Mouse (Mus musculus) olfactory bulb, adult 2 months (tissue): ENCODE results near the gene Hlcs. TPM values are rescaled to one million over a fixed set of nuclear protein-coding genes. Genes with fewer than 3 reads are reported as not detected.

Experiments used
- H3K27ac ChIP-seq: fragments of 200-500 bp; 2 replicates; pipeline ENCODE4 v1.5.1; 2012; ENCODE audit warnings: low read depth, low read length; ENCODE audit not compliant: insufficient read depth
- H3K4me1 ChIP-seq: fragments of 200-500 bp; 2 replicates; pipeline ENCODE4 v1.6.1; 2012; ENCODE audit warnings: low read length; ENCODE audit not compliant: control insufficient read depth, insufficient read depth
- H3K4me3 ChIP-seq: fragments of 200-500 bp; 2 replicates; pipeline ENCODE4 v1.5.1; 2012; ENCODE audit warnings: mild to moderate bottlenecking, low read depth, low read length, moderate library complexity; ENCODE audit not compliant: insufficient read depth
- CTCF ChIP-seq: fragments of 200-500 bp; IDR thresholded peaks from 2 replicates; pipeline ENCODE4 v1.5.1; 2012; ENCODE audit warnings: low read depth, mild to moderate bottlenecking, low read length, moderate library complexity; ENCODE audit not compliant: insufficient read depth
- POLR2A ChIP-seq: fragments of 200-500 bp; IDR thresholded peaks from 2 replicates; pipeline ENCODE4 v1.6.1; 2012; ENCODE audit warnings: mild to moderate bottlenecking, low read depth, low read length, moderate library complexity; ENCODE audit not compliant: insufficient read depth
- WGBS: fragments of 180-500 bp; shearing (Covaris S2); methylation state at CpG from one replicate; pipeline ENCODE4 v1.1.7; 2018; 5-methylcytosine and 5-hydroxymethylcytosine counted together
- polyA plus RNA-seq: library from polyadenylated mRNA; stranded (reverse); fragments of >200 nt; gene quantifications from 2 replicates; pipeline ENCODE4 v1.2.4, GENCODE M21; 2012; ENCODE audit warnings: low replicate concordance; ENCODE audit not compliant: missing spikeins, insufficient read depth, insufficient read length

Hlcs gene
- polyA plus RNA-seq, 1 experiment: not detected

DNA sequence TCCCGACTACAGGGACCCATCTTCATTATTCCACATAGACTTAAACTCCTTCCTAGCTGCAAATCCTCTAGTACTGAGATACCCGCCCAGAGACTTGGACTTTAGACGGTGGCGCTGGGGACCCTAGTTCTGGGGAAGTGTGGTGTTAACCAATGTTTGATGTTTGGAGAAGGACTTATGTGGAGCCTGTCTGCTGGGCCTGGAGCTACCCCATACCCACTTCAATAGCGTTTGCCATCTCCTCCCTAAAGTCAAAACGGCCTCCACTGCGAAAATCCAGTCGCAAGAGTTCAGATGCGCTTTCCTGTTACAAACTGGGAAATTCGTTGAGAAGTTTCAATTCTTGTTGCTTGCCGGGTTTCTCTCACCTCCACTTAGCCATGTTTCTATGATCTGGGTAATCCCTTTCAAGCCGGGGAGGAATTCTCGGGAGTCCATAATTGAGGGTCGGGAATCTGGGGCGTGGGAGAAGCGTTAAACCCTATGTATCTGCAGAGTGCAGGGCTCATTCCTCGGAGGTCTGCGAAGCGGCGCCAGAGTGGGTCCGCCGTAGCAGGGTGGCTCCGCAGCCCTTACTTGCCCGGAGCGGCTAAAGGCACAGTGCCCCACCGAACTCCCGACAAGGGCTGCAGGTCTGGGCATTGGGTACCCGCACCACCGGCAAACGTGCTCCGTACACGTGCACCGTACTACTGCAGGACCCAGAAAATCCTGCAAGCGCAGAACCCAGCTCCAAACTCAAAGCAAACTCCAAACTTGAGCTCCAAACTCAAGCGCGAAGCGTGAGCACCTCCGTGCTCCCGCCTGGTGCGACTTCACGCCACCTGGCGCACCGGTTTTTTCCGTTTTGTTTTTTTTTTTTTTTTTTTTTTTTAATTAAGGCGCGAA lies 230.2 kb downstream of the Hlcs start:
- Histone ChIP-seq H3K4me1 (peaks cover 16% of the 10 kb centered on the region), H3K27ac (no peak overlapping the region), H3K4me3 (no peak overlapping the region)
- WGBS: 4% methylated on average over 46 of the region's 46 CpGs
- no peak for TF ChIP-seq CTCF
- no peak for TF ChIP-seq POLR2A

- Histone ChIP-seq H3K27ac (no peak overlapping the region), H3K4me3 (no peak overlapping the region), H3K4me1 (peaks cover 16% of the 10 kb centered on the region)
- WGBS: 9% methylated on average over 8 of the region's 8 CpGs
- TF ChIP-seq CTCF: no peak
- TF ChIP-seq POLR2A: no peak
Observed at GRCm38 (mm10) chr16:94081996-94082708, 231.2 kb downstream of the Hlcs start.

- TF ChIP-seq POLR2A (no peak), CTCF (no peak)
Observed at GRCm38 (mm10) chr16:94081596-94081995, 231.8 kb downstream of the Hlcs start.

DNA sequence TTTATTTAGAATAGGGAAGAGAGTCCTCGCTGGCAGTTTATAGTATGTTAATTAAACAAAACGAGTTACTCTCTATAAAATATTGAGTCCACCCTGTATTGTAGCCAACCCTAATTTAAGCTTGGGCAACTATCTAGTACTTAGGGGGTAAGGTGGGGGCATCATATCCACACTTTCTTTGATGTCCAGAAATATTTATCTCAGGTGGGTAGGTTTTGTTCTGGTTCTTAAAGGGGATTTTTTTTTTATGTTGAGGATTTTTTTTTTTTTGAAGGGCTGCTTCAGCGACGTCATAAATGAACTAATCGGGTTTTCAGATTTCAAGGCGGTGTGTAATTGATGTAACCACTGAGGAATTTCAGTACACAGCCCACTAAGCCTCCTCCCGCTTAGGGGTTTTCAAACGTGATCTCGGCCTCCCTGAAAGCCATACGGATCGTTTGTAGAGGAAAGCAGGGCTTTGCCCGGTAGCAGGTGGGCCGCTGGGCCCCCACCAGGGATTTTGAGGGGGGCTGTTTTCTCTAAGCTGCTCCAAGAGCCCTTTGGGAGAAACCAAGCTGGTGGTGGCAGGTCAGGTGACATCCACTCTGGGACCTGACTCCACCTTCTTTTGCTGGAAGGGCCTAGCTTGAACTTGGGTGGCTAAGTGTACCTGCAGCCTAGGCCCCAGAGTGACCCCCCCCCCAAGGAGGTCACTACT lies 233.4 kb downstream of the Hlcs start:
- Histone ChIP-seq H3K4me1 (peaks cover 6% of the 10 kb centered on the region), H3K27ac (no peak overlapping the region), H3K4me3 (no peak overlapping the region)
- 4% methylated on average over 13 of the region's 13 CpGs for WGBS
- TF ChIP-seq CTCF: no peak
- TF ChIP-seq POLR2A: no peak

More at GRCm38 (mm10) chr16:94081596-94081995, 231.8 kb downstream of the Hlcs start:
- H3K4me1 ChIP-seq: peaks cover 16% of the 10 kb centered on the region
- H3K4me3 ChIP-seq: no peak overlapping the region
- WGBS: 17% methylated on average over 5 of the region's 5 CpGs
- H3K27ac ChIP-seq: no peak overlapping the region

GRCm38 (mm10) chr16:94079075-94079855 lies 234.1 kb downstream of the Hlcs start:
- WGBS: 3% methylated on average over 47 of the region's 47 CpGs
- Histone ChIP-seq H3K4me1 (no peaks in the 10 kb centered on the region), H3K4me3 (no peak overlapping the region), H3K27ac (no peak overlapping the region)
- TF ChIP-seq CTCF (no peak), POLR2A (no peak)

Other genes with a start within 250 kb of the Hlcs start
- not detected in 2 replicates for gene Sim2, start 228.6 kb downstream of the Hlcs start, polyA plus RNA-seq
- gene Ripply3, start 14.8 kb upstream of the Hlcs start, polyA plus RNA-seq: not detected in 2 replicates
- 233 and 684 TPM in 2 replicates for gene Ttc3, start 57.0 kb upstream of the Hlcs start, polyA plus RNA-seq
- gene Pigp, start 58.3 kb upstream of the Hlcs start, polyA plus RNA-seq: not detected in 2 replicates
- not detected in 2 replicates for gene Vps26c, start 213.3 kb upstream of the Hlcs start, polyA plus RNA-seq